Mouse (Mus musculus) megakaryocyte, embryonic 14.5 days (primary cell): ENCODE results near the gene Cmklr1.

Experiments used
- FLI1 ChIP-seq: IDR thresholded peaks from 2 replicates; pipeline ENCODE4 v1.6.1; 2012; ENCODE audit warnings: low read length, inconsistent platforms, mixed read lengths
- GATA1 ChIP-seq: IDR thresholded peaks from 3 replicates; pipeline ENCODE4 v1.6.1; 2012; ENCODE audit warnings: mixed read lengths, low read length, inconsistent platforms, borderline replicate concordance

- no peak for TF ChIP-seq GATA1
- no peak for TF ChIP-seq FLI1
Measured at GRCm38 (mm10) chr5:113690866-113691265, 40.6 kb upstream of the Cmklr1 start.
